Mouse (Mus musculus) heart, embryonic 15.5 days (tissue): ENCODE measurements around the gene R3hdm1. TPM values are rescaled to one million over a fixed set of nuclear protein-coding genes. Genes with fewer than 3 reads are reported as not detected.

Source experiments
- ATAC-seq: fragments of 200-750 bp; cut with Nextera tagmentation; replicated peaks from 2 replicates; pipeline ENCODE4 v1.8.0; 2017; ENCODE audit warnings: low read depth, moderate TSS enrichment; ENCODE audit not compliant: insufficient number of reproducible peaks, insufficient read depth, low FRiP score
- H3K27ac ChIP-seq: fragments of 300-500 bp; sonication (generic); 2 replicates; pipeline ENCODE4 v1.5.1; 2015; ENCODE audit warnings: mild to moderate bottlenecking, inconsistent platforms
- H3K27me3 ChIP-seq: fragments of 300-500 bp; sonication (generic); 2 replicates; pipeline ENCODE4 v1.6.1; 2015; ENCODE audit warnings: inconsistent platforms
- H3K36me3 ChIP-seq: fragments of 300-500 bp; sonication (generic); 2 replicates; pipeline ENCODE4 v1.6.1; 2015; ENCODE audit warnings: mild to moderate bottlenecking, inconsistent platforms
- H3K4me1 ChIP-seq: fragments of 300-500 bp; sonication (generic); replicated peaks from 2 replicates; pipeline ENCODE4 v1.6.1; 2015; ENCODE audit warnings: inconsistent platforms
- H3K4me2 ChIP-seq: fragments of 300-500 bp; sonication (generic); 2 replicates; pipeline ENCODE4 v1.6.1; 2015; ENCODE audit warnings: inconsistent platforms, mild to moderate bottlenecking, moderate library complexity
- H3K4me3 ChIP-seq: fragments of 300-500 bp; sonication (generic); 2 replicates; pipeline ENCODE4 v1.5.1; 2015; ENCODE audit warnings: mild to moderate bottlenecking, inconsistent platforms
- H3K9ac ChIP-seq: fragments of 300-500 bp; sonication (generic); 2 replicates; pipeline ENCODE4 v1.6.1; 2015; ENCODE audit warnings: mild to moderate bottlenecking, inconsistent platforms
- H3K9me3 ChIP-seq: fragments of 300-500 bp; sonication (generic); replicated peaks from 2 replicates; pipeline ENCODE4 v1.6.1; 2016; ENCODE audit warnings: inconsistent platforms
- WGBS: fragments of 180-500 bp; shearing (Covaris S2); methylation state at CpG from one replicate; pipeline ENCODE4 v1.1.7; 2015; ENCODE audit warnings: mixed read lengths; 5-methylcytosine and 5-hydroxymethylcytosine counted together
- polyA plus RNA-seq: library from polyadenylated mRNA; unstranded; fragments of >200 nt; fragmentation: Nextera tagmentation; extraction: Ambion mirVana; gene quantifications from 2 replicates; pipeline ENCODE4 v1.2.1, GENCODE M21; 2015

R3hdm1 gene
- polyA plus RNA-seq = 46.2 and 46.6 TPM in 2 replicates

DNA sequence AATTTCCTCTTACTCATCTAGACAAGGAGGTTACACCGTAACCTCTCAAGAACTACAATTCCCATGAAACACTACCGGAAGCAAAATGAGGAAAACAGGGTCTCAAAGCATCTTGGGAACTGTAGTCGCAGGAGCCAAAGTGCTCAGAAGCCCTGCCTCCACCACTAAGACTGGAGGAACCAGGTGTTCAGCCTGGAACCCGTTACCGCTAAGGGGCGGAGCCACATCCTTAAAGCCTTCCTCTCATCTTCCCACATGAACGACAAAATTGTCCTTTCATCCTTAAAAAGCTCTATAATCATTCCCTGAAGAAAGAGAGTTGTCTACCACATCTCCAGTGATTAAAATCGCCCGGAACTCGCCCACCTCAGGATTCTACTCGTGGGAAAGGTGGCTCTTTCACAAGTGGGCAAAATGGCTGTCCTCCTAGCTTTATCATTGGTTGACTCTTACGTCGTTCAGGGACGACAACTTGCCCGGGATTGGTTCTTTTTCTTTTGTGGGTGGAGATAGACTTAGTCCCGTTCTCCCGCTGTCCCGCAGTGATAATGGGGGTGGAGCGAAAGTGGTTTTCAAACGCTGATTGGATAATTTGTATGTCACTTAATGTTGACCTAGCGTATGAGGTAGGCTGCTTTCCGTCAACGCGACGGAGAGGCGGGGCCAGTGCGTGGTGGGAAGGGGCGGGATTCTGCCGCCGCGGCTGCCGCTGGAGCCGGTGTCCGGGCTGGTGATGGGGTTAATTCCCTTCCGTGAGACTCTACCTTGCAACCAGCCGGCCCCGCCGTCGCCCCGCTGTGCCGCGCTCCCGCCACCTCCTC is at the start of gene R3hdm1, which contains the start of gene Zranb3:
R3hdm1 (plus strand) TSS at position 661 of the 821 bp plus-strand sequence.
Zranb3 (minus strand) TSS at position 407 of the 821 bp plus-strand sequence.
- Histone ChIP-seq H3K4me1 (peaks cover 10% of the 10 kb centered on the region), H3K4me2 (peak within 1 kb of the TSS; percentile 71), H3K36me3 (no peaks in the 10 kb centered on the region), H3K9me3 (no peaks in the 10 kb centered on the region), H3K9ac (peak within 1 kb of the TSS; percentile 74), H3K27me3 (no peaks in the 10 kb centered on the region), H3K4me3 (peak within 1 kb of the TSS; percentile 74), H3K27ac (peak within 1 kb of the TSS; percentile 93)
- WGBS = under 1% methylated on average over 43 of the region's 43 CpGs
- peak; percentile 98 for ATAC-seq

DNA sequence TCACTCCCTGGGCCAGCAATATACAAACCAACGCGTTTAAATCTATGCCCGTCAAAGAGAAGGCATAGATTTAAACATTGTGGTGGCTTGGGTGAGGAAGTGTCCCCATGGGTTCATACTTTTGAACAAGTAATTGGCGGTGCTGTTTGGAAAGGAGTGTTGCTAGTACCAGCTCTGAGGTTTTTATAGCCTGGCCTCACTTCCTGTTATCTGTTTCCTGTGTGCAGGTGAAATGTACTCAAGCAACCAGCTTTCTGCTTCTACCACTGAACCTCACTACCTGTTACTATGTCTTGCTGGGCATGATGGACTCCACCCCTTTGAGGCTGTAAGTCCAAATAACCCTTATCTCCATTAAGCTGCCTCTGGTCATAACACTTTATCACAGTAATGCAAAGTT is 45.8 kb upstream of the R3hdm1 start:
- no peak overlapping the region for H3K9ac ChIP-seq
- H3K27me3 ChIP-seq = no peaks in the 10 kb centered on the region
- no peak overlapping the region for H3K4me3 ChIP-seq
- no peaks in the 10 kb centered on the region for H3K4me1 ChIP-seq
- H3K9me3 ChIP-seq = no peaks in the 10 kb centered on the region
- H3K27ac ChIP-seq = no peak overlapping the region
- no peaks in the 10 kb centered on the region; the same call in 1 of the 2 replicates for H3K36me3 ChIP-seq
- no peak for ATAC-seq
- no peak overlapping the region for H3K4me2 ChIP-seq
- 86% methylated on average over 4 of the region's 4 CpGs for WGBS

DNA sequence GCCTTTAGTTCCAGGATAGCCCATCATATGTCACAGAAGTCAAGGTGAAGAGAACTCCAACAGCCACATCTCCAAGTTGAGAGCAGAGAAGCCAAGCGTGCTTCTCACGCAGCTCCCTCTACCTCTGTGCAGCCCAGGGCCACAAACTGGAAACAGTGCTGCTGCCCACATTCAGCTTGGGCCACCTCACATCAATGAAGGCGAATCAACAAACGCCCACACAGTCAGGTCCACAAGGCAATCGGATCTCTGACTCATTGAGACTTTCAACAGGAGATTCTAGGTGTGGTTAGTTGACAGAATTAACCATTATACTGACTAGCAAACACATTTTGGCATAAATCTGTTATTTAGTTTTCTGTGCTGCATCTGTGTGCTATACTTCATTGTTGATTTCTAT is 44.5 kb upstream of the R3hdm1 start:
- Histone ChIP-seq H3K27ac (no peak overlapping the region), H3K27me3 (no peaks in the 10 kb centered on the region), H3K36me3 (no peaks in the 10 kb centered on the region; the same call in 1 of the 2 replicates), H3K9me3 (no peaks in the 10 kb centered on the region), H3K4me2 (no peak overlapping the region), H3K9ac (no peak overlapping the region), H3K4me3 (no peak overlapping the region), H3K4me1 (no peaks in the 10 kb centered on the region)
- 84% methylated on average over 5 of the region's 5 CpGs for WGBS
- no peak for ATAC-seq

DNA sequence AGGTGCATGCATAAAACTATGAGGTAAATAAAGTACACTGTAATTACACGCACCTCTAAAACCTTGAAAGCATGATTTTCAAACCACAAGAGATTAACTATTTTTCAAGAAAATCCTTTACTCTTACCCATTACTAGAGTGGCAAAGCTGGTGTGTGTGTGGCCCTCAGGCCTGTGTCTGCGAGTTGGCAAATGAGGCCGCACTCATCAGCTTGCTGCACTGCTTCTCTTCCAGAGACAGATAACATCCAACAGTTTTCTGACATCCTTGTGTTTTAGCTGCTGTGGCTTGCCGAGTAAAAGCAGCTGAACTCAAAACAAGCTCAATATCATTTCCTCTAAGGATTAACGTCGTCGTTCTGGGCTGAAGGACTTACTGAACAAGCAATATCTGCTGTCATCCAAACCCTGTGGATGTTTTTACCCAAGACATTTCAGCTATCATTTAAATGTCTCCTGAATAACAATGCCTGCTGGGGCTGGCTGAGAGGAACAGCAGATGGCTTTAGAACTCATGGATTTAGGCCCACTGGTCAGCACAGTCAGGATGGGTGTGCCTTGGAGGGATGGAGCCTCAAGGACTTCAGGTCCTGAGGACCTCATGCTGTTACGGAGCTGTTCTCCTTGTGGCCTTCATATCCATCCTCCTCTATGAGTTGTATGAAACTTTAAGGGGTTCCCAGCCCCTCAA is 42.3 kb upstream of the R3hdm1 start:
- Histone ChIP-seq H3K27me3 (no peaks in the 10 kb centered on the region), H3K36me3 (no peaks in the 10 kb centered on the region; the same call in 1 of the 2 replicates), H3K4me1 (no peaks in the 10 kb centered on the region), H3K4me2 (no peak overlapping the region), H3K4me3 (no peak overlapping the region), H3K9ac (no peak overlapping the region), H3K9me3 (no peaks in the 10 kb centered on the region), H3K27ac (no peak overlapping the region)
- 52% methylated on average over 8 of the region's 8 CpGs for WGBS
- ATAC-seq = no peak

DNA sequence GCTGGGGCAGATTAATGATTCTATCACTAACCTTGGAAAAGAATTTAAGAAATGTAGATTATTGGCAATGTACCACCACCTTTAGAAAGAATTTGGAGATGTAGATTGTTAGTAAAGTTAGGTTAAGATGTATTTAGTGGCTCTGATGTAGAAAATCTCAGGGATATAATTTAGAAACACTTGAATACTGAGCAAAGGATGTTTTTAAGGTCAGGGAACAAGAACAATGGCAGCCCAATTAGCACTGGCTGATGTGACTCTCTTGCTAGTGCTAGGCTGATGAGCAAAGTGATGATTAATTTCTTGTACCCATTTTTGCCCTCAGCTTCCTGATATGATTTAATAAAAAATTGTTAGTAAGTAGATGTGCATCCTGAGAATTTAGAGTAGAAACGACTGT is 41.7 kb upstream of the R3hdm1 start:
- Histone ChIP-seq H3K4me3 (no peak overlapping the region), H3K9ac (no peak overlapping the region), H3K4me1 (no peaks in the 10 kb centered on the region), H3K27me3 (no peaks in the 10 kb centered on the region), H3K9me3 (no peaks in the 10 kb centered on the region), H3K4me2 (no peak overlapping the region), H3K36me3 (no peaks in the 10 kb centered on the region; the same call in 1 of the 2 replicates), H3K27ac (no peak overlapping the region)
- 78% methylated on average over 1 of the region's 1 CpGs for WGBS
- no peak for ATAC-seq

DNA sequence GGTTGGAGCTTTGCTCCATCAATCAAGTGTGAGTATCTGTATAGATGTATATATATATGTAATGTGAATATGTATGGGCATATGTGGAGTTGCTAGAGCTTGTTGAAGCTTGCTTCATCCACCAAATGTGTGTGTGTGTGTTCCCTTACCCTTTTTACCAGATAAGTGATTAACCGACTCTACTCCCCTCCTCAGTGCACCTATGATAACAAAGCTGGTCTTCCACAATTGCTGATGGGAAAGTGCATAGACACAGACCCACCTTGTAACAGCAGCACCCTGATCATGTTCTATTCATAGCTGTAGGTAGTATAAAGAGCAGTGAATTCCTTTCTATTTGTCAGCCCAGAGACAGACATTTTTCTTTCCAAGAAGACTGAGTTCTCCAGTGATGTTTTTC is 40.9 kb upstream of the R3hdm1 start:
- H3K4me1 ChIP-seq = no peaks in the 10 kb centered on the region
- WGBS = 80% methylated on average over 1 of the region's 1 CpGs
- H3K9me3 ChIP-seq = no peaks in the 10 kb centered on the region
- H3K27ac ChIP-seq = no peak overlapping the region
- H3K4me2 ChIP-seq = no peak overlapping the region
- no peak overlapping the region for H3K4me3 ChIP-seq
- no peaks in the 10 kb centered on the region for H3K27me3 ChIP-seq
- H3K9ac ChIP-seq = no peak overlapping the region
- no peak for ATAC-seq
- H3K36me3 ChIP-seq = no peaks in the 10 kb centered on the region; the same call in 1 of the 2 replicates

DNA sequence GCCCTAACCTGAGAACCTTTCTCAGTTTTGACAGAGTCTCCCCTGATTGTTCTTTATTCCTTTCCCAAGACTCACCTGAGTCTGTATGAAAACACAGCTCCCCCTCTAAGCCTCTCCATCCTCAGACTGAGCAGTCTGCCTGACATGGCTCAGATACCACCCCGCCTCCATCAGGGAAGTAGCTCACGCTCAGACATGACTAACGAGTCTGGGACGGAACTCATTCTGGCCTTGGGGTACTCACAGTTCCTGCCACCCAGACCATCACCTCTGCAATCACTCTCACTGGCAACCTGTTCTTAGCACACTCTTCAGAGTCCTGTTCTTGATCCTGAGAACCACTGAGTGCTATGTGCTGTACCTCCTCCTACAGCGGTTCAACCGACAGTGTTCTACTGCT is 38.4 kb upstream of the R3hdm1 start:
- Histone ChIP-seq H3K4me2 (no peak overlapping the region), H3K4me1 (no peaks in the 10 kb centered on the region), H3K9me3 (no peaks in the 10 kb centered on the region), H3K4me3 (no peak overlapping the region), H3K27ac (no peak overlapping the region), H3K9ac (no peak overlapping the region), H3K27me3 (no peaks in the 10 kb centered on the region), H3K36me3 (no peaks in the 10 kb centered on the region)
- no peak for ATAC-seq
- WGBS = 81% methylated on average over 6 of the region's 6 CpGs

DNA sequence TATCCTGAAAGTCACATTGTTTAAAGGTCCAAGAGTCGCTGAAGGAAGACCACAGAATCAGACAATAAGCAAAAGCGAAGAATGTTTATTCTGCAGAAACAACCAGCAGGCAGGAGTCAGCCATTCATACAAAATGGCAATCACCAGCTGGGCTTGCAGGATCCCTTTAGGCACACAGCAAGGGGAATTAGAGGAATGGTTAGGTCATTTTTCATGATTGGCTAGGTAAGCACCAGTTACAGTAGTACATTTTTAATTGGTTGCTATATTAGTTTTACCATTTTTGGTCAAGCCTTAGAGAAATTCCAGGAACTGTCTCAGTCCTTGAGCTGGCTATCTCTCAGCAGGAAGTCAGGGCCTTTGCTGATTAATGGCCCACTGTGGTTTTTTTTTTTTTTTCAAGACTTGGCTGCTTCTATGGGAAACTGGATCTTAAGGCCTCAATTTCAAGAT is 34.1 kb upstream of the R3hdm1 start:
- Histone ChIP-seq H3K27me3 (no peaks in the 10 kb centered on the region), H3K36me3 (no peaks in the 10 kb centered on the region), H3K27ac (peak overlapping the region; percentile 67), H3K9me3 (no peaks in the 10 kb centered on the region), H3K4me1 (no peaks in the 10 kb centered on the region), H3K9ac (no peak overlapping the region), H3K4me3 (no peak overlapping the region), H3K4me2 (no peak overlapping the region)
- WGBS = 78% methylated on average over 2 of the region's 2 CpGs
- peak; percentile 55 for ATAC-seq

DNA sequence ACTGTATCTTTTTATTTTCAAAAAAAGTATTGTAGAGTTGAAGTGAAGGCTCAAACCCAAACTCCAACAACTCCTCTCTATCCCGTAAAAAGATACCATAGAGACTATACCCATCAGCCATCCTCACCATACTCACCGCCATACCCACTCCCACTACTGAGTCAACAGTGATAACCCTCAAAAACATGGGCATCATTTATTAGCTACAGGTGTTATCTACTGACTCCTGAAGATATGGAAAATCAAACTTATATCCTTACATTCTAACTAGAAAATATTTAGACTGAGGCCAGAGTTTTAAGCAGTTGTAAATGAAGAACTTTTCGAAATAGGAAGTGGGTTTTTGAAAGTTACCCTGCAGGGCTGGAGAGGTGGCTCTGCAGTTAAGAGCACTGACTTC is 33.1 kb upstream of the R3hdm1 start:
- Histone ChIP-seq H3K9ac (no peak overlapping the region), H3K27ac (0 out of 2 replicates have a peak overlapping the region, but pooled peaks have one; percentile 15), H3K27me3 (no peaks in the 10 kb centered on the region), H3K36me3 (no peaks in the 10 kb centered on the region), H3K4me2 (no peak overlapping the region), H3K4me1 (no peaks in the 10 kb centered on the region), H3K9me3 (no peaks in the 10 kb centered on the region), H3K4me3 (no peak overlapping the region)
- no peak for ATAC-seq
- 92% methylated on average over 3 of the region's 3 CpGs for WGBS

DNA sequence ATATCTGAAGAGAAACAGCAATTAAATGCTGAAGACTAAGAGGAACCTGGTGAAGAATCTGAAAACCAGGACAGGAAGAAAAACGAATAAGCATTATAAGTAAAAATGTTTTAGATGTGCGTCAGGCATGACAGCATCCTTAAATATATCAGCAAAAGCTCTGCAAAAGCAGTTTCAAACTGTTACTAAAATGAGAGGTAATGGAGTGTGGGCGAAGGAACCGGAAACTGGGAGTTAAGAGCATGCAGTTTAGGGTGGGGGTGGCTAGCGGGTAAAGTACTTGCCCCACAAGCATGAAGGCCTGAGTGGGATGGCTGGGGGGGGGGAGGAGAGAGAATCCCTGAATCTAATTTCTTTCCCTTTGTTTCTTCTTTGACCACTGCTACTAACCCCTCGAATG is 30.1 kb upstream of the R3hdm1 start:
- no peak overlapping the region for H3K27ac ChIP-seq
- no peaks in the 10 kb centered on the region for H3K36me3 ChIP-seq
- no peaks in the 10 kb centered on the region for H3K4me1 ChIP-seq
- WGBS = 92% methylated on average over 6 of the region's 6 CpGs
- H3K9ac ChIP-seq = no peak overlapping the region
- no peaks in the 10 kb centered on the region for H3K9me3 ChIP-seq
- no peak overlapping the region for H3K4me2 ChIP-seq
- ATAC-seq = no peak
- no peaks in the 10 kb centered on the region for H3K27me3 ChIP-seq
- no peak overlapping the region for H3K4me3 ChIP-seq

DNA sequence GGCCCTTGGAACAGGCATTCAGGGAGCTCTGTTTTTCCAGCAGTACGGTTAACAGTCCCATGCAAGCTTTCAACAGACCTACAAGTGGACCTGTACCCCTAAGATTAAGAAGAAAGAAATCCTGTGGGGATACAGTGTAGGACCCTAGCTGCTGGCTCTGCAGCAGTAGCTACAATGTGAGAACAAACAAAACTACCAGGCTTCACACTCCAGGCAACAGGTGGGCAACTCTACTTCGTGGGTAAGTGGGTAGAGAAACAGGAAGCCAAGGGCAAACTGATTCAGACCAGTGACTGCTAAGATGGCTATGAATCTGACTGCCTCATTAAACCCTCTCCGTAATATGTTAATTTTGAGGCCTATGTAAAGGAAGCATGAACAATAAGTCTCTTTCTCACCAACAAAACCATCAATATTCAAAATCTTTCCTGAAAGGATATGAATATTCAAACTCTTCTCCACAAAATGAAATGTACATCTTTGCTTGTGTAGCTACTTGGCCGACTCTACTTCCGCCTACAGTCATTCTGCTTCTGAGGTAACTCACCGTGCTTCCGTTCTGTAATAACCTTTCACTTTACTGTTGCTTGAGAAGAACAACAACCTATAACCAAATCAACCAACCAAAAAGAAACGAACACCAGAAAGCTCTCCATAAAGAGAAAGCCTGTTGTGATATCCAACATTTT is 26.2 kb upstream of the R3hdm1 start:
- H3K4me3 ChIP-seq = no peak overlapping the region
- H3K4me2 ChIP-seq = no peak overlapping the region
- 91% methylated on average over 8 of the region's 8 CpGs for WGBS
- ATAC-seq = no peak
- H3K9ac ChIP-seq = no peak overlapping the region
- H3K27ac ChIP-seq = no peak overlapping the region
- no peaks in the 10 kb centered on the region for H3K36me3 ChIP-seq
- no peaks in the 10 kb centered on the region for H3K9me3 ChIP-seq
- no peaks in the 10 kb centered on the region for H3K27me3 ChIP-seq
- H3K4me1 ChIP-seq = peaks cover 5% of the 10 kb centered on the region
